Mouse (Mus musculus) adrenal gland, postnatal 4 days (tissue): ENCODE data around the gene Col11a2. TPM values are rescaled to one million over a fixed set of nuclear protein-coding genes. Genes with fewer than 3 reads are reported as not detected.

Source experiments
- DNase-seq, 2 experiments: peaks; one replicate each; pipeline ENCODE4 v3.0.0; 2021 to 2022; ENCODE audit warnings: low spot score in 2 of 2, mixed read lengths in 2 of 2
- total RNA-seq, 2 experiments: library from RNA; stranded (reverse); gene quantifications; 2 replicates each; pipeline ENCODE4 v1.2.3; 2021

Gene Col11a2
- total RNA-seq, 2 experiments from 2014 or later, result 3.1 to 6.4 TPM

GRCm38 (mm10) chr17:34039562-34040450 lies 569 bp downstream of the Col11a2 start:
- DNase-seq, result no peak

GRCm38 (mm10) chr17:34045941-34046340 lies 6.7 kb downstream of the Col11a2 start:
- no peak for DNase-seq

GRCm38 (mm10) chr17:34047404-34048050 lies 8.3 kb downstream of the Col11a2 start:
- no peak for DNase-seq

GRCm38 (mm10) chr17:34057224-34057623 lies 18.0 kb downstream of the Col11a2 start:
- no peak for DNase-seq

- no peak for DNase-seq
Measured at GRCm38 (mm10) chr17:34068864-34069263, 29.6 kb downstream of the Col11a2 start.

GRCm38 (mm10) chr17:34072091-34072490 lies 32.9 kb downstream of the Col11a2 start:
- DNase-seq, result no peak

GRCm38 (mm10) chr17:34075271-34075670 lies 36.0 kb downstream of the Col11a2 start:
- peak in 1 of 2 experiments; percentile 27 for DNase-seq

- DNase-seq, result peak; percentile 43 to 50
Measured at GRCm38 (mm10) chr17:34077549-34077948, 38.3 kb downstream of the Col11a2 start.

- DNase-seq, result no peak
Measured at GRCm38 (mm10) chr17:34078148-34078547, 38.9 kb downstream of the Col11a2 start.

GRCm38 (mm10) chr17:34079002-34079401 lies 39.8 kb downstream of the Col11a2 start:
- no peak for DNase-seq

- peak in 1 of 2 experiments; percentile 13 for DNase-seq
Measured at GRCm38 (mm10) chr17:34079621-34080020, 40.4 kb downstream of the Col11a2 start.

- DNase-seq, result no peak
Measured at GRCm38 (mm10) chr17:34083104-34083503, 43.9 kb downstream of the Col11a2 start.

- DNase-seq, result no peak
Measured at GRCm38 (mm10) chr17:34087386-34087785, 48.1 kb downstream of the Col11a2 start.

GRCm38 (mm10) chr17:34088124-34088523 lies 48.9 kb downstream of the Col11a2 start:
- no peak for DNase-seq

- DNase-seq, result no peak
Measured at GRCm38 (mm10) chr17:34090923-34091322, 51.7 kb downstream of the Col11a2 start.

- no peak for DNase-seq
Measured at GRCm38 (mm10) chr17:34092197-34092875, 53.1 kb downstream of the Col11a2 start, which contains the start of gene H2-Oa. TSS of gene H2-Oa (plus strand) at chr17:34092340.

GRCm38 (mm10) chr17:34093199-34093874 lies 54.1 kb downstream of the Col11a2 start:
- no peak for DNase-seq

GRCm38 (mm10) chr17:34094283-34095035 lies 55.2 kb downstream of the Col11a2 start:
- no peak for DNase-seq

GRCm38 (mm10) chr17:34096497-34097010 lies 57.3 kb downstream of the Col11a2 start:
- DNase-seq, result no peak

GRCm38 (mm10) chr17:34097272-34097671 lies 58.0 kb downstream of the Col11a2 start:
- DNase-seq, result no peak
